Mouse (Mus musculus): ENCODE data around the gene Trpm8. TPM values are rescaled to one million over a fixed set of nuclear protein-coding genes. Genes with fewer than 3 reads are reported as not detected.

Trpm8 gene
- polyA plus RNA-seq, 1 experiment from 2014 or later, result 0.07 TPM

GRCm38 (mm10) chr1:88283376-88284227 lies 6.1 kb downstream of the Trpm8 start:
- no peak overlapping the region for H3K4me3 ChIP-seq
- H3K9me3 ChIP-seq, result peaks cover 66% of the 10 kb centered on the region
- H3K36me3 ChIP-seq, result no peaks in the 10 kb centered on the region
- no peak overlapping the region for H3K27ac ChIP-seq (replicated peaks)
- H3K4me1 ChIP-seq (replicated peaks), result no peaks in the 10 kb centered on the region
- no peaks in the 10 kb centered on the region for H3K27me3 ChIP-seq
- no peak for ATAC-seq (ENCODE audit: low read depth)
- no peak overlapping the region for H3K9ac ChIP-seq
- 80% methylated on average over 15 of the region's 15 CpGs for WGBS
- H3K4me2 ChIP-seq, result no peak overlapping the region

- no peaks in the 10 kb centered on the region for H3K36me3 ChIP-seq
- no peaks in the 10 kb centered on the region for H3K27me3 ChIP-seq
- no peak for ATAC-seq (ENCODE audit: low read depth)
- H3K4me2 ChIP-seq, result no peak overlapping the region
- no peak overlapping the region for H3K9ac ChIP-seq
- WGBS, result 60% methylated on average over 10 of the region's 10 CpGs
- no peak overlapping the region for H3K4me3 ChIP-seq
- H3K4me1 ChIP-seq (replicated peaks), result no peaks in the 10 kb centered on the region
- H3K27ac ChIP-seq (replicated peaks), result no peak overlapping the region
- H3K9me3 ChIP-seq, result peaks cover 68% of the 10 kb centered on the region
Measured at GRCm38 (mm10) chr1:88284228-88284945, 6.9 kb downstream of the Trpm8 start.

GRCm38 (mm10) chr1:88284946-88285320 lies 7.5 kb downstream of the Trpm8 start:
- Histone ChIP-seq H3K27ac (replicated peaks) (no peak overlapping the region), H3K9ac (no peak overlapping the region), H3K4me3 (no peak overlapping the region), H3K4me2 (no peak overlapping the region), H3K4me1 (replicated peaks) (no peaks in the 10 kb centered on the region), H3K27me3 (no peaks in the 10 kb centered on the region), H3K9me3 (peaks cover 70% of the 10 kb centered on the region), H3K36me3 (no peaks in the 10 kb centered on the region)
- ATAC-seq (ENCODE audit: low read depth), result no peak
- WGBS, result 62% methylated on average over 7 of the region's 7 CpGs

GRCm38 (mm10) chr1:88285652-88286051 lies 8.2 kb downstream of the Trpm8 start:
- WGBS, result 70% methylated on average over 5 of the region's 5 CpGs
- no peak overlapping the region for H3K27ac ChIP-seq (replicated peaks)
- ATAC-seq (ENCODE audit: low read depth), result no peak
- no peaks in the 10 kb centered on the region for H3K4me1 ChIP-seq (replicated peaks)
- H3K4me2 ChIP-seq, result no peak overlapping the region
- H3K9ac ChIP-seq, result no peak overlapping the region
- H3K27me3 ChIP-seq, result no peaks in the 10 kb centered on the region
- H3K9me3 ChIP-seq, result peaks cover 77% of the 10 kb centered on the region
- no peak overlapping the region for H3K4me3 ChIP-seq
- H3K36me3 ChIP-seq, result no peaks in the 10 kb centered on the region

- Histone ChIP-seq H3K27me3 (no peaks in the 10 kb centered on the region), H3K36me3 (no peaks in the 10 kb centered on the region), H3K9me3 (peaks cover 81% of the 10 kb centered on the region), H3K4me1 (replicated peaks) (no peaks in the 10 kb centered on the region), H3K4me3 (no peak overlapping the region), H3K27ac (replicated peaks) (no peak overlapping the region), H3K9ac (no peak overlapping the region), H3K4me2 (no peak overlapping the region)
- ATAC-seq (ENCODE audit: low read depth), result no peak
- WGBS, result 83% methylated on average over 15 of the region's 15 CpGs
Measured at GRCm38 (mm10) chr1:88286136-88286845, 8.8 kb downstream of the Trpm8 start.

- Histone ChIP-seq H3K4me1 (replicated peaks) (no peaks in the 10 kb centered on the region), H3K9me3 (peaks cover 84% of the 10 kb centered on the region), H3K4me3 (no peak overlapping the region), H3K27me3 (no peaks in the 10 kb centered on the region), H3K4me2 (no peak overlapping the region), H3K9ac (no peak overlapping the region), H3K36me3 (no peaks in the 10 kb centered on the region), H3K27ac (replicated peaks) (no peak overlapping the region)
- no peak for ATAC-seq (ENCODE audit: low read depth)
- WGBS, result 73% methylated on average over 13 of the region's 13 CpGs
Measured at GRCm38 (mm10) chr1:88286887-88287696, 9.6 kb downstream of the Trpm8 start.

GRCm38 (mm10) chr1:88287697-88287980 lies 10.2 kb downstream of the Trpm8 start:
- Histone ChIP-seq H3K4me3 (no peak overlapping the region), H3K27ac (replicated peaks) (no peak overlapping the region), H3K9ac (no peak overlapping the region), H3K27me3 (no peaks in the 10 kb centered on the region), H3K36me3 (no peaks in the 10 kb centered on the region), H3K9me3 (peaks cover 84% of the 10 kb centered on the region), H3K4me1 (replicated peaks) (no peaks in the 10 kb centered on the region), H3K4me2 (no peak overlapping the region)
- WGBS, result 34% methylated on average over 5 of the region's 5 CpGs
- no peak for ATAC-seq (ENCODE audit: low read depth)

GRCm38 (mm10) chr1:88288056-88288788 lies 10.8 kb downstream of the Trpm8 start:
- Histone ChIP-seq H3K9ac (no peak overlapping the region), H3K4me3 (no peak overlapping the region), H3K36me3 (no peaks in the 10 kb centered on the region), H3K27ac (replicated peaks) (no peak overlapping the region), H3K4me1 (replicated peaks) (no peaks in the 10 kb centered on the region), H3K4me2 (no peak overlapping the region), H3K27me3 (no peaks in the 10 kb centered on the region), H3K9me3 (peaks cover 79% of the 10 kb centered on the region)
- WGBS, result 45% methylated on average over 3 of the region's 3 CpGs
- no peak for ATAC-seq (ENCODE audit: low read depth)

GRCm38 (mm10) chr1:88288789-88289127 lies 11.3 kb downstream of the Trpm8 start:
- Histone ChIP-seq H3K9me3 (peaks cover 73% of the 10 kb centered on the region), H3K27me3 (no peaks in the 10 kb centered on the region), H3K4me3 (no peak overlapping the region), H3K4me2 (no peak overlapping the region), H3K4me1 (replicated peaks) (no peaks in the 10 kb centered on the region), H3K9ac (no peak overlapping the region), H3K27ac (replicated peaks) (no peak overlapping the region), H3K36me3 (no peaks in the 10 kb centered on the region)
- ATAC-seq (ENCODE audit: low read depth), result no peak
- 75% methylated on average over 3 of the region's 3 CpGs for whole genome bisulfite sequencing

- ATAC-seq (ENCODE audit: low read depth), result no peak
- whole genome bisulfite sequencing, result 44% methylated on average over 2 of the region's 2 CpGs
- peaks cover 70% of the 10 kb centered on the region for H3K9me3 ChIP-seq
Measured at GRCm38 (mm10) chr1:88289152-88289551, 11.7 kb downstream of the Trpm8 start.

GRCm38 (mm10) chr1:88289917-88290316 lies 12.5 kb downstream of the Trpm8 start:
- H3K27me3 ChIP-seq, result no peaks in the 10 kb centered on the region
- H3K4me3 ChIP-seq, result no peak overlapping the region
- no peak overlapping the region for H3K9ac ChIP-seq
- H3K4me2 ChIP-seq, result no peak overlapping the region
- H3K27ac ChIP-seq (replicated peaks), result no peak overlapping the region
- WGBS, result 44% methylated on average over 4 of the region's 4 CpGs
- H3K36me3 ChIP-seq, result no peaks in the 10 kb centered on the region
- H3K4me1 ChIP-seq (replicated peaks), result no peaks in the 10 kb centered on the region
- no peak for ATAC-seq (ENCODE audit: low read depth)
- peaks cover 68% of the 10 kb centered on the region for H3K9me3 ChIP-seq

More at GRCm38 (mm10) chr1:88289152-88289551, 11.7 kb downstream of the Trpm8 start:
- H3K4me1 ChIP-seq (replicated peaks), result no peaks in the 10 kb centered on the region
- no peaks in the 10 kb centered on the region for H3K36me3 ChIP-seq
- H3K4me2 ChIP-seq, result no peak overlapping the region
- no peak overlapping the region for H3K4me3 ChIP-seq
- no peak overlapping the region for H3K9ac ChIP-seq
- H3K27ac ChIP-seq (replicated peaks), result no peak overlapping the region
- no peaks in the 10 kb centered on the region for H3K27me3 ChIP-seq

Measured in neural tube, embryonic 13.5 days (tissue).